Mouse (Mus musculus) left cerebral cortex, adult 2 months (tissue): ENCODE measurements around the gene Gmpr2. TPM values are rescaled to one million over a fixed set of nuclear protein-coding genes. Genes with fewer than 3 reads are reported as not detected.
A peak's percentile ranks its signal among the peaks of the same experiment; 100 is the strongest.

Experiments used
- DNase-seq, 2 experiments: peaks; one replicate each; pipeline ENCODE4 v3.0.0; 2021 to 2022; ENCODE audit warnings: low spot score in 2 of 2, mixed read lengths in 1 of 2; ENCODE audit errors: extremely low spot score in 1 of 2
- H3K27ac ChIP-seq: fragments of 200-600 bp; 2 replicates; pipeline ENCODE4 v1.8.1; 2022
- H3K4me3 ChIP-seq: fragments of 200-600 bp; 2 replicates; pipeline ENCODE4 v1.8.1; 2022
- CTCF ChIP-seq: fragments of 200-600 bp; IDR thresholded peaks from 2 replicates; pipeline ENCODE4 v1.8.1; 2022; ENCODE audit warnings: antibody characterized with exemption, mild to moderate bottlenecking, moderate library complexity
- intact Hi-C: fragments of 180-260 bp; cut with DNase I; formaldehyde crosslinking; loops from one replicate; pipeline ENCODE4 v1.15.1; 2025
- long read RNA-seq, 2 experiments: library from polyadenylated mRNA; stranded (forward); transcript quantifications; one replicate each; pipeline ENCODE4 v2.0.0; 2021; ENCODE audit warnings: borderline mapping rate in 2 of 2
- total RNA-seq, 2 experiments: library from RNA; stranded (reverse); gene quantifications; 2 replicates each; pipeline ENCODE4 v1.2.3; 2021

Gmpr2 gene
- total RNA-seq: 10 to 100 TPM; 21.1 to 23.2 TPM
- long read RNA-seq, experiment 1, transcript Gmpr2-201 (10 exons, 1,993 nt): major isoform, 18 of 24 reads
- long read RNA-seq, experiment 1, partial matches to known transcripts: 0 of 24 reads
- long read RNA-seq, experiment 1, other reads (novel, unspliced or antisense): 6 of 24 reads
- long read RNA-seq, experiment 2, transcript Gmpr2-201 (10 exons, 1,993 nt): major isoform, 7 of 22 reads
- long read RNA-seq, experiment 2, partial matches to known transcripts: 7 of 22 reads
- long read RNA-seq, experiment 2, other reads (novel, unspliced or antisense): 8 of 22 reads

GRCm38 (mm10) chr14:55671833-55672740 is at the start of gene Gmpr2, which contains the start of gene Nedd8:
Gmpr2 (plus strand) TSS chr14:55671941.
Nedd8 (minus strand) TSS chr14:55672124.
- H3K4me3 ChIP-seq: peak within 1 kb of the TSS; percentile 80
- peak; percentile 82 to 91 for DNase-seq
- no peak; the same call in 1 of the 2 replicates for TF ChIP-seq CTCF
- peak within 1 kb of the TSS; percentile 98 for H3K27ac ChIP-seq
- intact Hi-C loops: loop anchor here (1.0 kb wide), 1 partner anchor 12 kb away; the partner anchor contains the start of gene Mdp1

DNA sequence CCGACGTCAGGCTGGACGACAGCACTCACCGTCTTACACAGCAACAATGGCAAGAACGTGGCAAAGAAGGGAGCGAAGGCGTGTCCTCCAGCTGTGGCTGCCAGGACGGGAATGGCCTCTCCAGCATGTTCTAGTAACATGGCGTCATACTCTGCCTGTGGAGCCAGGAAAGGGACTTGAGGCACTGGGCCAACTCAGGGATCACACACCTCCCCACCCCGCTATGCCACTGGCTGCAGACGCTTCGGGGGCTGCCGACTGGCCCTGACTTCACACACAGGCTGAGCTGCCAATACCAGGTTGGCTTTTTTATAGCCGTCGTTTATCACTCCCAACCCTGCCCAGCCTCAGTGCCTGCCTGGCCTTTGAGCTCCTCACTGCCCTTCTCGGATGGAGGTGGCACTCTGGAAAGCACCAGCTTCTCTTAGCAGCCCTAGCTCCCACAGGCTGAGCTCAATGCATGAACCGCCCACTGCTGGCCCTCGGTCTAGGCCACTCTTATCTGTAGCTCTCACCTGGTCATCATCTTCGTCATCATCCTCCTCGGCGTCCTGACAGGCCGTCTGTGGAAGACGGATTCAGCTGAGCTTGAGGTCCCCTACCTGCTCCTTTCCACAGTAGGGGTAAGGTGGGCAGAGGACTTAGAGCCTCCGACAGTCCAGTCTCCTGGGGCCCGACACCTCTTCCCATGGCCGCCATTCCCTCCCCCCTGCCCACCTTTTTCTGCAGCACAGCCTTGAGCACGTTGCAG is 43.5 kb upstream of the Gmpr2 start:
- no peak for DNase-seq
- intact Hi-C loops: no loop called here
- no peak for TF ChIP-seq CTCF
- Histone ChIP-seq H3K4me3 (no peak overlapping the region), H3K27ac (no peak overlapping the region)

DNA sequence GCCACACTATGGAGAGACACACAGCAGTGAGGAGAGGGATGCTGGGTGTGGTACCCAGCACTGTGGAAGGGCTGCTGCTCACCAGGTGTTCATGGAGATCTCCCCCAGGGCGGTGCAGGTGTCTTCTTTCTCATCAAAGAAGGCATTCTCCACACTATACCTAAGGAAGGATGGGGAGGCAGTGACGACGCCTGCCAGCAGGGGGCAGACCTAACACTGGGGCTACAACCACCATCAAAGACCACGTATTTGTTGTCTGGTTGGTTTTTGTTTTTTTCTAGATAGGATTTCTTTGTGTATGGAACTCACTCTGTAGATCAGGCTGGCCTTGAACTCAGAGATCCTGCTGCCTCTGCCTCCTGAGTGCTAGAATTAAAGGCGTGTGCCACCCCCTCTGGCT is 42.4 kb upstream of the Gmpr2 start:
- intact Hi-C loops: no loop called here
- peak; percentile 79 for TF ChIP-seq CTCF
- Histone ChIP-seq H3K4me3 (no peak overlapping the region), H3K27ac (no peak overlapping the region)
- peak in 1 of 2 experiments; percentile 33 for DNase-seq

DNA sequence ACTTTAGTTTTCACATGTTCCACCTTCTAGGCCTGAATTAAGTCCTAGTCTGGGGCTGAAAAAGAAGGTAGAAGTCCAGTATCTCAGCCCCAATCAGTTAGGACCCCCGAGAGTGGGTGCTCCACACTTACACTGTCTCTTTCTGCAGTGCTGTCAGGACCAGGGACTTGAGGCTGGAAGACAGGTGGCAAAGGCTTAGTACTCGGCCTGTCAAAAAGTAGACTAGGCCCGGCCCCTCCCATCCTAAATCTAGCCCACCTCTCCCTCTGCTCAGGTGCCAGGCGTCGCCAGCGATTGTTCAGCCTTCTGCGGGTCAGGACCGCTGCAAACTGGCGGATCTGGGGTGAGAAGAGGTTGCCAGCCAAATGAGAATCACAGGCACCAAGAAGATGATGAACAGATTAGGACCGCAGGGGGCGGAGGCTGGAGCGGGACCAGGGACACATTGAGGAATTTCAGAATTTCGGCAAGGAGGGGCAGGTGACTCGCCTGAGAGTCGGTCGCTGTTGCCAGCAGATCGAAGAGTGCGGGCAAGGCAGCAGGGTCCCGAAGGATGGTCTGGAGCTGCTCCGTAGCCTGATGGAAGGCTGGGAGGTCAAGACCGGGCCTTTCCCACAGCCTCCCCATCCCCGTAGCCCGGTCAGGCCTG is 36.7 kb upstream of the Gmpr2 start:
- H3K27ac ChIP-seq: peak overlapping the region; percentile 85

DNA sequence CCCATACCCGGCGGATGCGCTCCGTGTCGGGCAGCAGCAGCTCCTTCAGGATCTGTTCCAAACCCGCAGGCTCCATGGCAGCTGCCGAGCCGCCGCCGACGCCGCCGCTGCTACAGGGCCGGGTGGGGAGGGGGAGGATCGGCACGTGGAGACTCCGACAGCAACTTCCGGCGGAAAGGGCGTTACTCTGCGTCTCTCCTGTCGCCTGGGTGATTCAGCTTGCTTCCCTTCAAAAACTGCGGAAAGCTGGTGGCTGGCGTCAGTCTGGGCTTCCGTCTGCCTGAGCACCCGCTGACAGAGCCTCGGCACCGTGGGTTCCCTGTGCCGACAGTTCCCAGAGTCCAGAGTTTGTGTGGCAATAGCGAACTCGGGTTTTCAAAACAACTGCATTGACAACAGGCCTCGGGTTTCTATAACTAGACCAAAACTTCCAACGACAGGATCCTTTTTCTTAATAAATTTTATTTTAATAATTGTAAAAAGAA is 36.2 kb upstream of the Gmpr2 start, which contains the start of gene Ipo4:
Ipo4 (minus strand) TSS at position 435 of the 485 bp plus-strand sequence.
- peak within 1 kb of the TSS; percentile 94 for H3K4me3 ChIP-seq
- H3K27ac ChIP-seq: peak within 1 kb of the TSS; percentile 85
- intact Hi-C loops: no loop called here
- no peak for TF ChIP-seq CTCF
- peak; percentile 86 to 88 for DNase-seq

More for the DNA sequence above, 36.7 kb upstream of the Gmpr2 start:
- intact Hi-C loops: no loop called here
- peak in 1 of 2 experiments; percentile 34 for DNase-seq
- peak overlapping the region; percentile 94 for H3K4me3 ChIP-seq
- no peak for TF ChIP-seq CTCF

GRCm38 (mm10) chr14:55637795-55638194 is 33.9 kb upstream of the Gmpr2 start, which contains the start of gene Gm49378:
Gm49378 (minus strand) TSS chr14:55637895.
- H3K4me3 ChIP-seq: no peak within 1 kb of the TSS
- intact Hi-C loops: no loop called here
- DNase-seq: no peak
- no peak within 1 kb of the TSS for H3K27ac ChIP-seq
- no peak for TF ChIP-seq CTCF

GRCm38 (mm10) chr14:55640816-55641215 is 30.9 kb upstream of the Gmpr2 start:
- no peak for DNase-seq
- no peak overlapping the region for H3K27ac ChIP-seq
- intact Hi-C loops: no loop called here
- no peak overlapping the region for H3K4me3 ChIP-seq
- TF ChIP-seq CTCF: no peak

DNA sequence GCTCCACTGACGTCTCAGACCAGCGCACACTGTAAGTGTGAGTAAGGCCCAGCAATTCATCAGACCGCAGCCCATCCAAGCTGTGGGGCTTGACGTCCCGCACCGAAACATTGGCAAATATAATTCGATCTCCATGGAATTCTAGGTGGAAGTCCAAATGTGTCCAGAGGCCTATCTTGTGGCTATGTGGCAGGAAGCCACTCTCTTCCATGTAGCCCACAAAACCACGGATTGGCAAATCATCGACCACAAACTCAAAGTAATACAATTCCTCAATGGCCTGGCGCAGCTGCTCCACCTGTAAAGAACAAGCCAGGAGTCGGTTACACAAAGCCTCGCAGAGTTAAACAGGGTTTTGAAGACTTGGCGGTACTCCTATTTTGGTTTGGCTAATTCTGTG is 30.4 kb upstream of the Gmpr2 start:
- no peak overlapping the region for H3K4me3 ChIP-seq
- TF ChIP-seq CTCF: no peak
- DNase-seq: no peak
- H3K27ac ChIP-seq: no peak overlapping the region
- intact Hi-C loops: no loop called here

- TF ChIP-seq CTCF: no peak
- intact Hi-C loops: no loop called here
- no peak for DNase-seq
- H3K4me3 ChIP-seq: peak overlapping the region; percentile 91
- peak overlapping the region; percentile 99 for H3K27ac ChIP-seq
Measured at GRCm38 (mm10) chr14:55642679-55643059, 29.1 kb upstream of the Gmpr2 start.

GRCm38 (mm10) chr14:55643060-55643907 is 28.5 kb upstream of the Gmpr2 start, which contains the start of gene Tm9sf1:
Tm9sf1 (minus strand) TSS chr14:55643806.
- Histone ChIP-seq H3K27ac (peak within 1 kb of the TSS; percentile 99), H3K4me3 (peak within 1 kb of the TSS; percentile 91)
- peak; percentile 82 to 87 for DNase-seq
- no peak for TF ChIP-seq CTCF
- intact Hi-C loops: no loop called here
